Mouse (Mus musculus): Measurements from ENCODE around the gene Dhx30. TPM values are rescaled to one million over a fixed set of nuclear protein-coding genes. Genes with fewer than 3 reads are reported as not detected.
A peak's percentile ranks its signal among the peaks of the same experiment; 100 is the strongest.

Dhx30 gene
- polyA plus RNA-seq, 1 experiment from 2014 or later, result 86.5 TPM

DNA sequence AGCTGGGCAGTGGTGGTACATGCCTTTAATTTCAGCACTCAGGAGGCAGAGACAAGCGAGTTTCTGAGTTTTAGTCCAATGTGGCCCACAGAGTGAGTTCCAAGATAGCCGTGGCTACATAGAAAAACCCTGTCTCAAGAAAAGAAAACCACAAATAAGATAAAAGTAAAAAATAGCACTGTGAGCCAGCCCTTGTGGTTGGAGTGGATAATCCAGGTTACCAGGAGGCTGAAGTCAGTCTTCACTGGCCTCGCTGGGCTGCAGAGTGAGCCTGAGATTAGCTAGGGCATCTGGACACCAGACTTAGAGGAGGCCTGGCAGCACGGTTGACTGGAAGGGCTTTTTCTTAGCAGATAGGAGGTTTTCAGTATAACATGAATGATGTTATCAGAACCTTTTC is 21.5 kb upstream of the Dhx30 start:
- Histone ChIP-seq H3K4me1 (replicated peaks; ENCODE audit: insufficient read depth, low read length) (no peaks in the 10 kb centered on the region), H3K36me3 (ENCODE audit: insufficient read depth, low read length) (peaks cover 22% of the 10 kb centered on the region; the same call in 1 of the 2 replicates), H3K9ac (ENCODE audit: low read depth, low read length) (no peak overlapping the region), H3K4me3 (replicated peaks; ENCODE audit: low read depth, low read length) (no peak overlapping the region), H3K27me3 (ENCODE audit: insufficient read depth, low read length) (no peaks in the 10 kb centered on the region), H3K9me3 (replicated peaks; ENCODE audit: low read length) (no peaks in the 10 kb centered on the region), H3K4me2 (ENCODE audit: low read length) (no peak overlapping the region), H3K27ac (no peak overlapping the region)
- ATAC-seq (replicated peaks; ENCODE audit: low FRiP score, low read depth) (no peak), DNase-seq (ENCODE audit: low spot score) (no peak)
- 86% methylated on average over 4 of the region's 4 CpGs for WGBS
- TF ChIP-seq CTCF (IDR thresholded peaks at IDR 0.05; ENCODE audit: low read depth), result no peak

DNA sequence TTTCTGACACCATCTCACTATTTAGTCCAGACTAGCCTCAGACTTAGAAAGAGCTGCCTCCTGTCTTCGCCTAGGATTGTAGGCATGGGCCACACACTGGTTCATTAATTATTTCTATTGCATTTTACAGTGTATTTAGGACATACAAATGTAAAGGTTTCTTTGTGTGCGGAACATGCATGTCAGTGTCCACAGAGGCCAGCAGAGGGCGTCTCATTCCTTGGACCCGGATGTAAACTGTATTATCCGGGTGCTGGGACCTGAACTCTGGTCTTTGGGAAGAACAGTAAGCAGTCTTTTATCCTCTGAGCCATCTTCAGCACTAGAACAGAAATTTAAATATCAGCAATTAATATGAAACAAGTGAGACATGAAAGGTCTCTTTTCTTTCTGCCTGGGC is 16.5 kb upstream of the Dhx30 start:
- H3K4me3 ChIP-seq (replicated peaks; ENCODE audit: low read depth, low read length), result no peak overlapping the region

GRCm38 (mm10) chr9:110132921-110133320 is 15.3 kb upstream of the Dhx30 start:
- H3K36me3 ChIP-seq (ENCODE audit: insufficient read depth, low read length), result peaks cover 9% of the 10 kb centered on the region; the same call in 1 of the 2 replicates
- 51% methylated on average over 6 of the region's 6 CpGs for WGBS
- H3K9me3 ChIP-seq (replicated peaks; ENCODE audit: low read length), result no peaks in the 10 kb centered on the region
- 0 out of 2 replicates have a peak, but pooled peaks cover 5% of the 10 kb centered on the region for H3K4me1 ChIP-seq (replicated peaks; ENCODE audit: insufficient read depth, low read length)
- peak overlapping the region; percentile 95; the same call in 1 of the 2 replicates for H3K9ac ChIP-seq (ENCODE audit: low read depth, low read length)
- DNase-seq (ENCODE audit: low spot score), result no peak
- no peak overlapping the region for H3K27ac ChIP-seq
- H3K4me3 ChIP-seq (replicated peaks; ENCODE audit: low read depth, low read length), result peak overlapping the region; percentile 89
- H3K4me2 ChIP-seq (ENCODE audit: low read length), result peak overlapping the region; percentile 81
- no peaks in the 10 kb centered on the region for H3K27me3 ChIP-seq (ENCODE audit: insufficient read depth, low read length)
- TF ChIP-seq CTCF (IDR thresholded peaks at IDR 0.05; ENCODE audit: low read depth), result no peak
- ATAC-seq (replicated peaks; ENCODE audit: low FRiP score, low read depth), result no peak

More for the DNA sequence above, 16.5 kb upstream of the Dhx30 start:
- H3K9ac ChIP-seq (ENCODE audit: low read depth, low read length), result no peak overlapping the region
- H3K27me3 ChIP-seq (ENCODE audit: insufficient read depth, low read length), result no peaks in the 10 kb centered on the region
- no peak overlapping the region for H3K27ac ChIP-seq
- H3K4me2 ChIP-seq (ENCODE audit: low read length), result no peak overlapping the region
- 0 out of 2 replicates have a peak, but pooled peaks cover 5% of the 10 kb centered on the region for H3K4me1 ChIP-seq (replicated peaks; ENCODE audit: insufficient read depth, low read length)
- peaks cover 12% of the 10 kb centered on the region; the same call in 1 of the 2 replicates for H3K36me3 ChIP-seq (ENCODE audit: insufficient read depth, low read length)
- TF ChIP-seq CTCF (IDR thresholded peaks at IDR 0.05; ENCODE audit: low read depth), result peak; percentile 46
- no peaks in the 10 kb centered on the region for H3K9me3 ChIP-seq (replicated peaks; ENCODE audit: low read length)
- no peak for DNase-seq (ENCODE audit: low spot score)
- WGBS, result 83% methylated on average over 5 of the region's 5 CpGs
- ATAC-seq (replicated peaks; ENCODE audit: low FRiP score, low read depth), result no peak

DNA sequence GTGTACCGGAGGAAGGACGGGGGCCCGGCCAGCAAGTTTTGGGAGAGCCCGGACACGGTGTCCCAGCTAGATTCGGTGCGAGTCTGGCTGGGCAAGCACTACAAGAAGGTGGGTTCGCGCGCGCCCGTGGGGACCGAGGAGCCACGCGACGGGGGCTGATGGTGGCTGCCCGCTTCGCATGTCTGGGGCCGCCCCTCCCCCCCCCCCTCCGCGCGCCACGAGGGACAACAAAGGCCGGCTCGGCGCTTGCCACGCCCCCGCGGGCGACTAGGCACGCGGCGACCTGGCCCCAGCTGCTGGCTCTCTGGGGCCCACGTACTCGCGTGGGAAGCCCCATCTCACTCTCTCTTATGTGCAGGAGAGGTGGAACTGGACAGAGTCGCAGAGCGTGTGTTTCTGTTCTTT is 14.6 kb upstream of the Dhx30 start:
- Histone ChIP-seq H3K4me2 (ENCODE audit: low read length) (peak overlapping the region; percentile 81), H3K4me1 (replicated peaks; ENCODE audit: insufficient read depth, low read length) (0 out of 2 replicates have a peak, but pooled peaks cover 5% of the 10 kb centered on the region), H3K36me3 (ENCODE audit: insufficient read depth, low read length) (peaks cover 9% of the 10 kb centered on the region; the same call in 1 of the 2 replicates), H3K27ac (peak overlapping the region; percentile 87), H3K9ac (ENCODE audit: low read depth, low read length) (peak overlapping the region; percentile 95), H3K4me3 (replicated peaks; ENCODE audit: low read depth, low read length) (peak overlapping the region; percentile 89), H3K9me3 (replicated peaks; ENCODE audit: low read length) (no peaks in the 10 kb centered on the region), H3K27me3 (ENCODE audit: insufficient read depth, low read length) (no peaks in the 10 kb centered on the region)
- under 1% methylated on average over 31 of the region's 38 CpGs for WGBS
- TF ChIP-seq CTCF (IDR thresholded peaks at IDR 0.05; ENCODE audit: low read depth), result no peak
- DNase-seq (ENCODE audit: low spot score) (peak; percentile 24), ATAC-seq (replicated peaks; ENCODE audit: low FRiP score, low read depth) (peak; percentile 67)

DNA sequence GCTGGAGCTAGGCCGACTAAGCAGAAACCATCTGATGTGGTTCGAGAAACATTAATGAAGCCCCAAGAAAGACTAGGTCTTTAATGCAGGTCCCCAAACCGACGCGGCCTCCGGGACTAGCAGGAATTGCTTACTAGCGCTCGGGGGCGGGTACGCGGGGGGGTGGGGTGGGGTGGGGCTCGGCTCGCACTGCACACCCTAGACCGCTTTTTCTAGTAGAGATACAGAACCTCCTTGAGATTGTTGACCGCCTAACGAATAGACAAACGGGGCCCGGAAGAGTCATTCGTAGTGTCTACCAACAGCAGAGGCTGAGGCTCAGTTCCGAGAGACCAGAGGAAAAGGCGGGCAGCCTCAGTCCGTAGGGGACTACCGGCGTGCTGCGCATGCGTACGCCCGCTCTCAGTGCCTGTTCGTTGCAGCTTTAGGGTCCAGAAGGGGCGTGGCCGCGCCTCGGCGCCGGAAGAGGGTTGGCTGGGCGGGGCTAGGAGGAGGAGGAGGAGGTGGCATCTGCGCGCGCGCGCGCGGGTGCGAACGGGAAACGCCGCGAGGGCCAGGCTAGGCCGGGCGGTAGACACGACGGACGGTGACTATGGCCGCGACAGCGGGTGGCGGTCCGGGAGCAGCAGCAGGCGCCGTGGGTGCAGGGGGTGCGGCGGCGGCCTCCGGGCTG is 14.0 kb upstream of the Dhx30 start:
- Histone ChIP-seq H3K27me3 (ENCODE audit: insufficient read depth, low read length) (no peaks in the 10 kb centered on the region), H3K9me3 (replicated peaks; ENCODE audit: low read length) (no peaks in the 10 kb centered on the region), H3K9ac (ENCODE audit: low read depth, low read length) (peak overlapping the region; percentile 95), H3K4me2 (ENCODE audit: low read length) (peak overlapping the region; percentile 81), H3K4me3 (replicated peaks; ENCODE audit: low read depth, low read length) (peak overlapping the region; percentile 89), H3K27ac (peak overlapping the region; percentile 87), H3K36me3 (ENCODE audit: insufficient read depth, low read length) (peaks cover 9% of the 10 kb centered on the region; the same call in 1 of the 2 replicates), H3K4me1 (replicated peaks; ENCODE audit: insufficient read depth, low read length) (0 out of 2 replicates have a peak, but pooled peaks cover 5% of the 10 kb centered on the region)
- TF ChIP-seq CTCF (IDR thresholded peaks at IDR 0.05; ENCODE audit: low read depth), result no peak
- ATAC-seq (replicated peaks; ENCODE audit: low FRiP score, low read depth) (peak; percentile 97), DNase-seq (ENCODE audit: low spot score) (peak; percentile 100)
- WGBS, result under 1% methylated on average over 62 of the region's 64 CpGs

- DNase-seq (ENCODE audit: low spot score) (no peak), ATAC-seq (replicated peaks; ENCODE audit: low FRiP score, low read depth) (no peak)
- Histone ChIP-seq H3K9me3 (replicated peaks; ENCODE audit: low read length) (no peaks in the 10 kb centered on the region), H3K27ac (peak overlapping the region; percentile 87), H3K9ac (ENCODE audit: low read depth, low read length) (peak overlapping the region; percentile 95), H3K4me3 (replicated peaks; ENCODE audit: low read depth, low read length) (peak overlapping the region; percentile 89), H3K36me3 (ENCODE audit: insufficient read depth, low read length) (peaks cover 6% of the 10 kb centered on the region; the same call in 1 of the 2 replicates), H3K4me1 (replicated peaks; ENCODE audit: insufficient read depth, low read length) (0 out of 2 replicates have a peak, but pooled peaks cover 5% of the 10 kb centered on the region), H3K4me2 (ENCODE audit: low read length) (peak overlapping the region; percentile 81), H3K27me3 (ENCODE audit: insufficient read depth, low read length) (no peaks in the 10 kb centered on the region)
- WGBS, result 13% methylated on average over 10 of the region's 10 CpGs
- TF ChIP-seq CTCF (IDR thresholded peaks at IDR 0.05; ENCODE audit: low read depth), result no peak
These were observed 13.4 kb upstream of the Dhx30 start for GRCm38 (mm10) chr9:110130896-110131524.

All from kidney, postnatal 0 days (tissue).